Mouse (Mus musculus): ENCODE measurements around the gene Gm7982.
"Not testable (repeated sequence)": the region's sequence is repeated elsewhere in the genome, so short reads cannot be mapped to it uniquely, and the experiment has no call there.

Gene Gm7982

DNA sequence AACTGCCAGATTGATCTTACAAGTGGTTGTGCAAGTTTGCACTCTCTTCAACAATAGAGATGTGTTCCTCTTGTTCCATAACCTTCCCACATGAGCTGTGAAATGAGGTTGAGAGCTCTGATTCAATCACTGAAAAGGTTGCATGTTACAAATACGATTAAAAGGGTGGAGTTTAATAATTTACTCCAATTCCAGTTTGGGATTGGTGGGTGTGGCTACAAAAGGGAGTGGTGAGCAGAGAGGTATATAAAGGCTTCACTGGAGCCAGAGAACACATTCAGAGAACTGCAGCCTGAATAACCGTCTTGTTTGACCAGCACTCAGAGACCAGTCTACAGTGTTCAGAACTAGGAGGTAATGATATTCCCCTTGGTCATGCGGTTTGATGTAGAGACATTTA is at the start of gene Gm7982:
Gm7982 (plus strand) TSS at position 301 of the 400 bp plus-strand sequence.
- DNase-seq = not testable (repeated sequence)

DNA sequence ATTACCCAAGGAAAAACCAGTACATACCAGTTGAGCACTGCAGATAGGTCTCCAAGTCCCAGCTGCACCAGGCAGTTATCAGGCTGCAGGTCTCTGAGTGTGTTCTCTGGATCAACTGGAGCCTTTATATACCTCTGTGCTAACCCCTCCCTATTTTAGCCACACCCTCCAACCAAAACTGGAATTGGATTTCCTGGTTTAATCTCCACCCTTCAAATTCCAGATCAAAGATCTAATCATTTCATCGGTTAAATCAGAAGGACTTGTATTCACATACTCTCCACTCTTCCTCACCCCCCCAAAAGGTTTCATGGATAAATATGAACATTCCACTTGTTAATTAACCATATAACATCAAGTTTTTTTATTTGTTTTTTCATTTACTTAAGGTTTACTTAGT is 5.7 kb upstream of the Gm7982 start, which contains the start of gene Gm7978:
Gm7978 (minus strand) TSS at position 101 of the 400 bp plus-strand sequence.
- not testable (repeated sequence) for DNase-seq

DNA sequence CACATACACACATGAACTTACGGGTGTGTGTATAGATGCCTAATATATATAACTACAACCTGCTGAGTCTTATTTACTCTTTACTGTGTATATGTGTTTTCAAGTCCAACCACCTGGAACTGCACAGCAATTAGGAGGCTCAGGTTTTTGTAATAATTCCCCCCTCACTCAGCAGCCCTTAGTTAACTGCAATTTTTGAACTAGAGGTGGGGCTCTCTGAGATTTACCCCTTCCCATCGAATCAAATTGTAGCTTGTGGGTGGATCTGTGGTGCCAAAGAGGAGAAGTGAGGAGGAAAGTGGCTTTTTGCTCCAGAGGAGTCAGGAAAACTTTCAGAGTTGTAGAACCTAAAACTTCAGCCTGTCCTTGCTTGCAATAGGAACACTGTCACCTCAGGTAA is 33.9 kb downstream of the Gm7982 start, which contains the start of gene E330014E10Rik:
E330014E10Rik (plus strand) TSS at position 301 of the 400 bp plus-strand sequence.
- DNase-seq = not testable (repeated sequence)

Data from lung, postnatal 10 days (tissue).